Mouse (Mus musculus): ENCODE measurements around the gene Tmem177. TPM values are rescaled to one million over a fixed set of nuclear protein-coding genes. Genes with fewer than 3 reads are reported as not detected.

Tmem177 gene
- total RNA-seq (2023) = 0.57 and 0.66 TPM in 2 replicates

GRCm38 (mm10) chr1:119912953-119913814, at the start of gene Tmem177:
TSS of gene Tmem177 (minus strand) at chr1:119913208.

Other genes starting within 250 kb of the Tmem177 start
- 4.1 and 5.9 TPM in 2 replicates for gene Ptpn4, start 75.6 kb downstream of the Tmem177 start, total RNA-seq (2023)
- not detected in 2 replicates for gene Cfap221, start 84.0 kb upstream of the Tmem177 start, total RNA-seq (2023)
- not detected in 2 replicates for gene Sctr, start 93.7 kb upstream of the Tmem177 start, total RNA-seq (2023)
- gene Tmem37, start 160.9 kb upstream of the Tmem177 start, total RNA-seq (2023) = 0.41 TPM in 1 of 2 replicates, not detected in the other
- gene Dbi, start 207.9 kb upstream of the Tmem177 start, total RNA-seq (2023) = 67.2 and 71.7 TPM in 2 replicates
- gene 3110009E18Rik, start 208.0 kb upstream of the Tmem177 start, total RNA-seq (2023) = 2.2 TPM in 2 replicates